Mouse (Mus musculus) frontal cortex, adult (tissue): ENCODE measurements around the gene Cfap299.
"Not testable (repeated sequence)": the region's sequence is repeated elsewhere in the genome, so short reads cannot be mapped to it uniquely, and the experiment has no call there.

Experiments used
- ATAC-seq: cut with Nextera tagmentation; 2 replicates; pipeline ENCODE4 v1.9.2; 2017; ENCODE audit warnings: mild to moderate bottlenecking, moderate library complexity, mixed read lengths; ENCODE audit not compliant: low TSS enrichment

The Cfap299 gene

DNA sequence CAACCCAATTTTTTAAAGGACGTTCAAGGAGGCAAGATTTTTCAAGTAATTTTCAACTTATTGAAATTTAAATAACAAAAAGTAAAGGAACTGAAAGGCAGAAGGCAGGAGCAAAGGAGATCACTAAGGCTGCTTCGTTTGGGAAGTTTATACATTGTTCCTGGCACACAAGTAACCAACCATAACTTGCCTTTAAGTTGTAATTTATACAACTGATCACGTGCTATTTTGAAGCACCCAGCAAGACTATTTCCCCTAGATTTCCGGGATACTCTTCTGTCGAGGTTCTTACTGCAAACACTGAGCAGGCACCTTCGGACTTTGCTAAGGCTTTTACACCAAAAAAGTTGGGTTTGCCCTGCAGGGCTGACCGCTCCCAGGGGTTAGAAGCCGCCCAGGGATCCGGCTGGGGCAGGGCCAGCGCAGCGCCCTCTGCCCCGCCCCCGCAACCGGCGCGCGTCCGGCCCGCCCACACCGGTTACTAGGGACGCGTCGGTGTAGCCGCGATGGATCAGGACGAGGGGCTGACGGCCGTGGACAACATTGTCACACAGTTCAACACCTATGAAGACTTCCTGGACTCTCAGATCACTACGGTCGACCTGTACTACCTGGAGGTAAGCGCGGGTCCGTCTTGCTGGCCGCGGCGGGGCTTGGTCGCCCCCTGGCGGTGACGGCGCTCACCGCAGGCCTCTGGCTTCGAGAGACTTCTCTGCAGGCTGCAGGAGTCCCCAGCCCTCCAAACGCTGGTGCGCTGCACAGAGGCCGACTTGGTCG is at the start of gene Cfap299:
Gene Cfap299, plus strand, starts transcription at position 457 of the 777 bp plus-strand sequence.
- peak; percentile 99 for ATAC-seq

DNA sequence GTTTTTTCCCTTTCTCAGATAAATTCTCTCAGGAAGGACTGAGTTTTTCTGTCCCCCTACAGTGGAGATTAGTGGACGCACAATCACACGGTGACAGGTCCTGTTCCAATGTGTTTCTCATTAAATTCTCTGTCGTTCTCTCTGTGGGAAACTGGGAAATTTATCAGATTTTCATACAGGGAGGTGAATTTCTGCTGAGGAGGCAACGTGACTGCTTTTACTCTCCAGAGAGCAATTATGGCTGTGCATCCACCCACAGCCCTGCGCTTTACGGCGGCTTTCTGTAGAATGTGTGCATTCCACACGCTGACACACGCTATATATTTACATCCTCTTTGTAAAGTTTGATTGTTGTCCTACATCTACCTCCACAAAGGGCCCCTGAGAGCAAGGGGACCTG is 47.1 kb upstream of the Cfap299 start:
- ATAC-seq = peak; percentile 81

DNA sequence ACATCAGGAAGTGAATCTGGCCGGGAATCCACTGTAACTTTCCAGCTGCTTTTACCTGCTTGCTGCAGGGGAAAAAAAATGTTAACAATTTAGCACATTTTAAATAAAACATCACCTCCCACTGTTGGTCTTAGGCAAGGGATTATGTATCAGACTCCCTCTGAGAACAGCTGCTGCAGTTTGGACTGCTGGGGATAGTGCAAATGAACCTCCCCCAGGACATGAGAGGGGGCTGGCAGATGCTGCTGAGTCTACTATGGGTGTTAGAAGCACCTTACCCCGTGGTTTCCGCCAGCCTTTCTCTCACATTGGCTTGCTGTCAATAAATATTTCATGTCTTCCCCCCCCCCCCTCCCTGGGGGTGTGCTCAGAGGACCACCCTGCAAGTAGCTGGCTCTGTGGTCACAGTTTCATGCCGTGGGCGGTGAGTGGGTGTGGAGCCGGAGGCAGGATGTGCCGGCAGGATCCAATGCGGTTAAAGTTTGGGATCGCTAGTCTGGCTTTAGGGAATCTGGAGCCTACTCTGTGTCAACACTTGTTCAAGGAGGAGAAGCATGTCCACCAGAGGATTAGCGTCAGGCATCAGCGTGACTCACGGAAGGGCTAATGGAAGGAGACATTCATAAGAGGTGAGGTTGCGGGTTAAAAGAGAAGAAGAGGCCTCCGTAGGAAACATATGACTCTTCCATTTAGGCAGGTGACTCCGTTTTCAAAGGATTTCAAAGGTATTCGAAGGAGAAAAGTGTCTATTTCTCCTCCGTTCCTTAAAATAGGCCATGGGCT is 45.2 kb upstream of the Cfap299 start:
- peak; percentile 75 for ATAC-seq

DNA sequence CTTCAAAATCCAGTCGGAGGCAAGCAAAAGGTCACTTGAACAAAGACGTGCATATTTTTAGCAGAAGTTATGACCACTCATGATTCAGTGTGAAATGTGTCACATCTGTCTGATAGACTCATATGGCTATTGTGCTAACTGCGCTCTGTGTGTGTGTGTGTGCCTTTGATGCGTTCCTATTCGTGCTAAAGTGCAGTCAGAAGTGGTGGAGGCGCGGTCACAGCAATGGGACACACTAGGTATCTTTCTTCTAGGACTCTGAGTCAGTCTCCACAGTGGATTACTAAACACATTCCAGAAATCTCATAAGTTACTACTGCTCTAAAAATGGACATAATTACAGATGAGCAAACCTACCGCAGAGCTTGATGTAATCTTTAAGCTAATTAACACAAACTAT is 38.5 kb upstream of the Cfap299 start:
- ATAC-seq = no peak

DNA sequence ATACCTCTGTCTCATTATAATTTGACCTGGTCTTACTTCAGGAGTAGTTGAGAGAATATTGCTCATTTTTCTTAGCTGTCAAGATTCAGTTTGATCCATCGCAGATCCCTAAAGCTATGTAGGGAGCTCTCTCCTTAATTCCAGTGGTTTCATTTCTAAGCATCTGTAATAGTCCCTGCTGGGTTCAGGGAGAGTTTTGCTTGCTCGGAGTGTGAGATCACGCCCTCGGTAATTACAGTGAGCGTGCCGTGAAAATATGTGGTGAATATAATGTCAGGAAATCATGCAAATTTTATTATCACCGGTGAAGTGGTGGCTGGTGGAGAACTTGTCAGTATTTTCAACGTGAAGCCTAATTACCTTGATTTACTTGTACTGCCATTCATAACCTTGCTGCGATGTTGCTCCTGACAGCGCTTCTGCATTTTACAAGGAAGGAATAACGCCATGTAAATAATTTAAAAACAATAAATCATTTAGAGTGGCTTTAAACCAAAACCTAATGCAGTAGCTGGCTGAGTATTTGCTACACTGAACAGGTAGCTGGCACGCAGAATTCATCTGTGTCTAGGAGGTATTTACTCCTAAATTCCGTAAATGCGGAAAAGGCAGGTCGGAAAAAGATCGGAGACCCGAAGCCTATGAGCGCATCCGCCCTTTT is 36.6 kb upstream of the Cfap299 start:
- no peak for ATAC-seq

DNA sequence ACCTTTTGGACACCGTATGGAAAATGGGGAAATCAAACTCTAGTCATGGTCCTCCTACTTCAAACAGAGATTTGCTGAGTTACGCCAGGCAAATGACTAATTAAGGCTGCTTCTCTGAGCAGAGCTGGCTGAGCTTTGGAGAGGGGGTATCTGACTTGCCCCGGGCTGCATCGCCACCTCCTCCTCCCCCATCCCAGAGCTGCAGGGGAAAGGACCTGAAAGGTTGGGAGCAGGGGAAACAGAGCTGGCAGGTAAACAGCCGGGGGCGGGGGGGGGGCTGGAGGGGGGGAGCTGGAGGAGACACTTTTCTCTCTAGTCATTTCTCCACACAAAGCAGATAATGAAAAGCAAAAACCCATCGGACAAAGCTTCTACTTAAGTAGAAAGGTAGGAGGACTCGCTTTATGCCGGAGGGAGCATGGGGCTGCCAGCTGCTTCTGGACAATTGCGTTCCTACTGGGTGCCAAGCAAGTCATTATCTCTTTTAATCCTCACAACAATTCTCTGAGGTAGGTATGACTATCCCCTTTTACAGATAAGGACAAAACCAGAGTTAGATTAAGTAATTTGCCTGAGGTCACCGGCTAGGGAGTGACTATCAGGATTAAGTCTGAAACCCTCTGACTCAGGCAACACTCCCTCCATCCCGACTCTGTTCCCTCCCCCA is 35.9 kb upstream of the Cfap299 start:
- ATAC-seq = no peak

DNA sequence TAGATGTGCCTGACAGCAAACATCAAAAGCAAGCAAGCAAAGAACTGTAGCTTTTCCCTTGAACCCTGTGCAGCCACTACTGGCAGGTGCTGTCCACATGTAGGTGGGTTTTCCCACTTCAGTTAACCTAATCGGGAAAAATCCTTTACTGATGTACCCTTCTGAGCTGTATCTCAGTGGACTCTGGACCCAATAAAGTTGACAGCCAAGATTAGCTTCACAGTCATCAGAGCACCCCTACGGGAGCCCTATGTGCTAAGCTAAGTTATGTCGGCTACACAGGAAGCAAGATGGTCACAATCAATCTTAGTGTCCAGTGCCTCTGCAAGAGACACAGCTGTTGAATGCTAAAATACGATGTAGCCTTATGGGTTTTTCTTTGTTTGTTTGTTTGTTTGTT is 29.0 kb upstream of the Cfap299 start:
- no peak for ATAC-seq

DNA sequence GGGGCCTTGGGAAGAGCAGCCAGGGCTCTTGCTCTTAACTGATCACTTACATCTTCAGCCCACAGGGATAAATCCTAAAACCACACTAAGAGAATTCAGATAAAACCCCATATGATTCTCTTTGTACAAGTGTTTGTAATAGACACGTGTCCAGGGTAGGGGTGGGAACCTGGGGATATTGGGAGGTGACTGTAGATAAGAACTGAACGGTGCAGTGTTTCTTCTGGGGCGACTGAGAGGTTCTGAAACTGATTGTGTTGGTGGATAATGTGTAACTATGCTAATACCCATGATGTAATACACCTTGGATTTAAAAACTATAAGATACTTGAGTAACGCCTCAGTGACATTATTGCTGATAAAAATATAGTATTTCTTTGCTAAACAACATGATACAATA is 23.4 kb upstream of the Cfap299 start:
- ATAC-seq = no peak

DNA sequence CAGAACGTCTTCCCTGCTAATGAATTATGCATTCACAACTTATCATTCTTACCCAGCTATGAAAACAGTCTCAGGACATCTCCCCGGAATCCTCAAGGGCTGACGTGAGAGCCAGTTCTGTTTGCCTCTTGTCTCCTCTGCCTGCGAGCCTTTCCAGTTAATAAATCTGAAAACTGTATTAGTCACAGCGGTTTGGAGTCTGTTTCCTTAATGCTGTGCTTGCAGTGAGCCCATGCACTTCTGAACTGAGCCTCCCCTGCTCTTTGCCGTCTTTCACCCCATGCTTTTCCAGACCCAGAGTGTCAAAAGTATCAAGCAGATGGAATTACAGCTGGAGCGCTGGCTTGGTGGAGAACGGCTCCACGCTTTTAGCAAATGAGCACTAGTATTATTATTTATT is 22.6 kb upstream of the Cfap299 start:
- ATAC-seq = no peak

DNA sequence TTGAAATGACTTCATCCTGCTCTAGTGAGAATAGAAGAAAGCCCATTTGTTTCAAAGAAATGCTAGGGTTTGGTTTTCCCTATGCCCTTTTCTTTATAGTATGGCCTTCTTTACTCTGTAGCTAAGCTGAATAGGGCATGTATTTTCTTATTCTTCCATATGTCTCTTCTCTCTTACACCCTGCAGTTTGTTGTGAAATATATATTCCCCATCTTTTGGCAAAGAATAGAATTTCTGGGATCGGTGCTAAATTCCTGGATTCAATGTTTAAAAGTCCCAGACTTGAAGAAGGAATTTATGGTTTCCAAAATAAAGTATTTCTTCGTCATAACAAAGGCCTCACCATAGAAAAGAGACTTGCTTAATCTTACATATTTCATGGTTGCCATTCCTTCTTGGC is 2.5 kb upstream of the Cfap299 start:
- ATAC-seq = no peak

DNA sequence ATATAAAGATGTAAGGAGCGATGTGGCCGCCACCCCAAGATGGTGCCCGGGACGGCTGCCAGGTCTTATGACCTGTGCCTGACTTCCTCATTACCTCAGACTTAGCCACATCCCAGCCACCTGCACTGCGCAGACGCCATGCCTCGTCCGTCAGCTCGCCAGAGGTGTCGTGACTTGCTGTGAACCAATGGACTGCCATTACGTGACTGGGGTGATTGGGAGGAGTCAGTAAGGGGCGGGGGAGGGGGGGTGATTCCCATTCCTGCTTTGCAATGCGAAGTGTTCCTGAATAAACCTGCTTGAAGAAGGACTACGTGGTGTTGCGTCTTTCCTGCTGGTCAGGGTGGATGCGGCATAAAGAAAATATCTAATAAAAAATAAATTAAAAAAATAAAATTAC is 14.6 kb downstream of the Cfap299 start:
- not testable (repeated sequence) for ATAC-seq

DNA sequence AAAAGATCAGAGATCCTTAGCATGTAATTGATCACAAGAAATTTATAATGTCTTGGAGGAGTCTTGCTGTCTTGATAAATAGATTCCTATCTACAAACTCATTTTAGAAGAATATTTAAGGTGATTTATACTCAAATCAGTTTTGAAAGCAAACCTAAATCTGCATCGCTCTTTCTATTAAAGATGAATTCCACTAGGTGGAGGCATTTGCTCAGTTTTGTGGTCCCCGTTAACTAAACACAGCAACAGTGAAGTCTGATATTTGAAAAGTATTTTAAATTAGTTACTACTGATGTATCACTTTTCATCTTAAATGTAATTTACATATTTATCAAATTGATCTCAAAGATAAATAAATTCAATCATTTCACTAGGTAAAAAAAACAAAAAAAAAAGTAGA is 15.5 kb downstream of the Cfap299 start:
- ATAC-seq = 0 out of 2 replicates have a peak, but pooled peaks have one; percentile 55

DNA sequence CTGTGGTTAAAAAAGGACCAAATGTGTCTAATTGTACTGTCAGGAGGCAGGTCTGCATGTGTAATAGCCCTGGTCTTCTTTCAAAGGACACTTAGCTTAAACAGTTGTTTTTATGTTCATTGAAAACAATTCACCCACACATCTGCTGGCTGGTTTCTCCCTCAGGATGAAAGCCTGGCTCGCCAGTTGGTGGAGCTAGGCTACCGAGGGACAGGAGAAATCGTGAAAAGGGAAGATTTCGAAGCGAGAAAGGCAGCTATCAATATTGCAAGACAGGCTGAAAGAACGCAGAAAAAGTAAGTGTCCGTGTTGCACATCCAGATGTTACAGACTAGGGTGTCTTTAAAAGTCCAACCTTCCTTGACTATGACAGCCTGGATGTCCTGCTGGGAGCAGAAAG is 17.0 kb downstream of the Cfap299 start:
- 0 out of 2 replicates have a peak, but pooled peaks have one; percentile 38 for ATAC-seq

DNA sequence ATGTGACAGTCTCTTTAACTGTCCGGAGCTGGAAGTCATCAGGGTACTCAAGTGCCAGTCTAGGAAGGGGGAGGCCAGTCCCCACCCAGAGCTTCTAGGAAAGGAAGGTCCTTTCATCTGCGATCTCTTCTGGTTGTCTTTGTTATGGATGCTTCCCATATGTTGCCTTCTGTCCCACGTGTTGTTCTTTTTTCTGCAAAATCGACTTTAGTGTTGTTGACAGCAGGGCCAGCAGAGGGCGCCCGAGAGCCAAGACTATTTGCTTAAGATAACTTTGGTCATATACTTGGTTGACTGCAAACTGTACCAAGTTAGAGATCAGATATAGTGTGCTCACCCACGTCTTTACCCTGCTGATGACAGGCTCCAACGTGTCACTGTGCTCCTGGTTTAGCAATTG is 19.5 kb downstream of the Cfap299 start:
- ATAC-seq = peak; percentile 89

DNA sequence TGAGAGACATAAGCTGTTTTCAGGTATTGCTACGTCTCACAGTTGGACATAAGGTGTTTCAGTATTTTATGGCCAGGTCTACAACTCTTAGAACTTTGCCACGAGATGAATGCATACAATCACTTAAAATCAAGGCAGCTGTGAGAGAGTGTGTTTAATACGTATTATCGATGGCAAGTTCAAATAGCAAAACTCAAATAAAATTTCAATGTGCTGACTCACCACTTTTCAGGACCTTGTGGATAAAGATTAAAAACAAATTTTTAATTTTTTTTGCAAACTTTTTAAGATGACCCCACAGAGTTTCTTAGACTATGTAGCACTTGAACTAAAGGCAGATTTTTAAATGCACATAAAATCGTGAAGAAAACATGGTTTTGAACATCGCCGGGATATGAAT is 30.8 kb downstream of the Cfap299 start:
- no peak for ATAC-seq

DNA sequence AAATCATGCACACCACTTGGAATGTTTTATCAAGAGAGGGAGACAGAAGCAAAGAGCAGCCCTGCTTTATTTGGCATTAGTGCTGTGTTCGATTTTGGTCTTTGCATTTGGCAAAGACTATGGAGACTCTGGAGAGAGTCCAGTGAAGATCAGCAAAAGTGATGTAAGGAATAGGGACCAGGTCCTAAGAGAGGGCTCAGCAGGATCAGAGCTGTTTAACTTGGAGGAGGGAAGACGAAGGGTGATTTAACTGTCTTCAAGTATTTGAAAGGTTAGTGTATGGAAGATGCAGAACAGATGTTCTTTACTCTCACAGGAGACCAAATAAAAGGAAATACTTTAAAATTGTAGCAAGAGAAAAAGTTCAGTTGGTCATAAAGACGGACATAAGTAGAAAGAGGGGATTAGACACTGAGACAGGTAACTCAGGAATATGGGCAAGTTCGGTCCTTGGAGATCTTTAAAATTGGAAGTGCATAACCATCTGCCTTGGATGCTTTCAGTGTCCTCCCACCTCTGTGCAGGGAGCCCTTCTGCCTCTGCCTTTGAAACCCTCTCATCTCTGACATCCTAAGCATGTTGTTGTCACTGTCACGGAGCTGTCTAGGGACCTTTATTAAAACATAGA is 31.8 kb downstream of the Cfap299 start:
- ATAC-seq = no peak

DNA sequence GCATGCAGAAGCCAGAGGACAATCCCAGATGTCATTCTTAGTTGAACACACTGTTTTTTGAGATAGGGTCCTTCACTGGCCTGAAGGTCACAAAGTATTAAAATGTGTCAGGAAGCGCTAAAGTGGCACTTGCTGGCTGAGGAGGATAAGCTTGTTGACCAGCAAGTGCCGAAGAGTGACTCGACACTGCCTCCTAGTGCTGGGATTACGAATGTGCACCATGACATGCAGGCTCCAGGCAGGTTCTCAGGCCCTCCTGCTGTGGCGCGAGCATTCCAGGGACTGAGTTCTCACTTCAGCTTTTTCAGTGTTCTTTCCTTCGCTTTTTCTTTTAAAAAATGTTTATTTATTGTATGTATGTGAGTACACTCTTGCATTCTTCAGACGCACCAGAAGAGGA is 34.3 kb downstream of the Cfap299 start:
- no peak for ATAC-seq

DNA sequence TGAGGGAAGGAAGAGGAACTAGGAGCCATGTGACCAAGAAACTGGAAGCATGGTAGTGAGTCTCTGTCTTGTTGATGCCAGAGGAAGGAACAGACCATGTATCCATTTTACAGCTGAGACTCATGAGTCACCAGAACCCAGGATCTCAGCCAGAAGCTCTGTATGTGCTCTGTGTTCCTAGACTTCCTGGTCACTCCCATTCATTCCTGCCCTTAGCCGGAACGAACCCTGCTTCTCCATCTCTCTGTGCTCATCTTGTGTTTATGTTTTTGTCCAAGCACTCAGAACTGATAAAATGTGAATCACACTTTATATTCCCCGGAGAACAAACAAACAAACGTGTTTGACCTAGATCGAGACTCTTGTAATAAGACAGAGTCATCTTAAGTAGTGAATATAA is 36.2 kb downstream of the Cfap299 start:
- ATAC-seq = no peak

DNA sequence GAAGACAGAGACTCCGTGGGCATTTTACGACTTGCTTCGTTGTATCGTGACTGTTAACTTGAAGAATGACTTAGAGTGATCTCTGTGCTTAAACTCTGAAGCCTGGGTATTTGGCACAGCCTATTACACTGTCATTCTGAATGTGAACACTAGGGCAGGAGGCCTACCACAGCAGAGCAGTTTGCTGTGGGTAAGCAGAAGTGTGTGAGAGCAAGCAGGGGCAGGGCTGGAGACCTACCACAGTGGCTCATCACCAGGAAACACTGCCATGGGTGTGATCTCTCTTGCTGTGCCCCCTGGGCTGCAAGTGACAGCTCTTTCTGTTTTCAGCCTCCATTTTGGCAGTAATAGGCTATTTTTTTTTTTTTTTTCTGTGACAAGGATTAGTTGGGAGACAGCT is 39.7 kb downstream of the Cfap299 start:
- peak; percentile 57; the same call in 1 of the 2 replicates for ATAC-seq

DNA sequence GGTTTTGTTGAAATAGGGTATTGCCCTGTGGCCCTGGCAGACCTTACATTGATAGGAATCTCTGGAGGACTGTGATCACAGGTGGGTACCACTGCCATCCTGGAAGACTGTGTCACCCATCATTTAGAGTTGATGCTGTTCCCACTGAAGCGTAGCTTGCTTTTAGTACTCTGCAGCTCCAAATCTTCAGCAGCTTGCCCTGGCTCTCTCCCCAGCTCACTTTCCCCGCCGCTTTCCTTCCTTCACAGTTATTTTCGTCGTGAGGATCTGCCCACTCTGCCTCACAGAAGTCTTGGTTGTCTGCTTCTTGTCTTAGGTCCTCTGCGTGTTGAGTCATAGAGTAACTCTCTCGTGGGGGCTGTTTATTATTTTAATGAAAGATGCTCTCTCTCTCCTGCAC is 40.3 kb downstream of the Cfap299 start:
- ATAC-seq = peak; percentile 100

DNA sequence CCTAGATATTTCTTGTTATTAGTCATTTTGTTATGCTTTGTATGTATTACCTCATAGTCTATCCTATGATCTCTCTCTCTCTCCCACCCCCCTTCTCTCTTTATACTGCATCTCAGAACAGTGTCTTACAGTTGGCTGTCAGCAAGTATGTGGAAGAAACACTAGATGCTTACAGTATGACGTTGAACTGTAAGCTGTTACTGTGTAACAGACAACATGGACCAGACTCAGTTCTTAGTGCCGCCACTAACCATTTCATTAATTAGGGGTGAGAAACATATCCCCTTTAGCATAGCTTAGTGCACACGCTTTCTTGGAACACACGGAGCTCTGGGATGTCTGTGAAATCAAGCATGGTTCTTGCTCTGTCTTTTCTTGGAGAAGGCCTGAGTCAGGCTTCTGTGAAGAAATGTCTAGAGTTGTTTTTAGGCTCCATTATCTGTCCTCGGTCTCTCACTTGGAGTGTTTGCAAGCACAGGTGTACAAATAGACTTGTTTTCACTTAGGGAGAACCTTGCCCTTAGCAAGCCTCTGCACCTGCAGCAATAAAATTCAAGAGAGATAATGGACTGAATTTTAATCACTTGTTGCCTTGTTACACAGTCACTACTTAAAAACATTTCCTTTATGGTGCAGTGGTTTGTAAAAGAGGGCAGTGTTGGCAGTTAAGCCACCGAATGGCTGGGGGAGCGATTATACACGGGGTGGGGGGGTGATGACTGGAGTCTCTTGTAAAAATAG is 47.1 kb downstream of the Cfap299 start:
- ATAC-seq = no peak
